Mouse (Mus musculus): ENCODE results near the gene Tmem211. TPM values are rescaled to one million over a fixed set of nuclear protein-coding genes. Genes with fewer than 3 reads are reported as not detected.

The Tmem211 gene
- polyA plus RNA-seq, 1 experiment, result not detected

GRCm38 (mm10) chr5:113195451-113195850, 31.3 kb upstream of the Tmem211 start:
- no peaks in the 10 kb centered on the region; the same call in 1 of the 2 replicates for H3K4me1 ChIP-seq (ENCODE audit: control insufficient read depth, insufficient read depth, low read length)
- TF ChIP-seq POLR2A (IDR thresholded peaks at IDR 0.05; ENCODE audit: borderline replicate concordance, control insufficient read depth, low read depth, low read length) (no peak), CTCF (IDR thresholded peaks at IDR 0.05; ENCODE audit: control insufficient read depth, insufficient read depth, low read length) (no peak)
- no peak overlapping the region for H3K4me3 ChIP-seq (replicated peaks; ENCODE audit: control insufficient read depth, low read depth, low read length)
- H3K27ac ChIP-seq (ENCODE audit: control insufficient read depth, insufficient read depth, low read depth, low read length, poor library complexity), result no peak overlapping the region
- WGBS, result 67% methylated on average over 12 of the region's 12 CpGs

GRCm38 (mm10) chr5:113195907-113196306, 30.8 kb upstream of the Tmem211 start:
- TF ChIP-seq CTCF (IDR thresholded peaks at IDR 0.05; ENCODE audit: control insufficient read depth, insufficient read depth, low read length), result no peak
- TF ChIP-seq POLR2A (IDR thresholded peaks at IDR 0.05; ENCODE audit: borderline replicate concordance, control insufficient read depth, low read depth, low read length), result no peak
- WGBS, result 88% methylated on average over 6 of the region's 6 CpGs
- H3K4me1 ChIP-seq (ENCODE audit: control insufficient read depth, insufficient read depth, low read length), result no peaks in the 10 kb centered on the region; the same call in 1 of the 2 replicates

GRCm38 (mm10) chr5:113196916-113197794, 29.6 kb upstream of the Tmem211 start:
- WGBS, result 67% methylated on average over 9 of the region's 9 CpGs
- TF ChIP-seq POLR2A (IDR thresholded peaks at IDR 0.05; ENCODE audit: borderline replicate concordance, control insufficient read depth, low read depth, low read length) (no peak), CTCF (IDR thresholded peaks at IDR 0.05; ENCODE audit: control insufficient read depth, insufficient read depth, low read length) (no peak)
- H3K4me3 ChIP-seq (replicated peaks; ENCODE audit: control insufficient read depth, low read depth, low read length), result no peak overlapping the region
- H3K27ac ChIP-seq (ENCODE audit: control insufficient read depth, insufficient read depth, low read depth, low read length, poor library complexity), result no peak overlapping the region
- no peaks in the 10 kb centered on the region; the same call in 1 of the 2 replicates for H3K4me1 ChIP-seq (ENCODE audit: control insufficient read depth, insufficient read depth, low read length)

More at GRCm38 (mm10) chr5:113195907-113196306, 30.8 kb upstream of the Tmem211 start:
- Histone ChIP-seq H3K4me3 (replicated peaks; ENCODE audit: control insufficient read depth, low read depth, low read length) (no peak overlapping the region), H3K27ac (ENCODE audit: control insufficient read depth, insufficient read depth, low read depth, low read length, poor library complexity) (no peak overlapping the region)

GRCm38 (mm10) chr5:113199126-113199771, 27.5 kb upstream of the Tmem211 start:
- WGBS, result 76% methylated on average over 8 of the region's 8 CpGs
- no peak for TF ChIP-seq CTCF (IDR thresholded peaks at IDR 0.05; ENCODE audit: control insufficient read depth, insufficient read depth, low read length)
- no peak for TF ChIP-seq POLR2A (IDR thresholded peaks at IDR 0.05; ENCODE audit: borderline replicate concordance, control insufficient read depth, low read depth, low read length)
- Histone ChIP-seq H3K27ac (ENCODE audit: control insufficient read depth, insufficient read depth, low read depth, low read length, poor library complexity) (no peak overlapping the region), H3K4me3 (replicated peaks; ENCODE audit: control insufficient read depth, low read depth, low read length) (no peak overlapping the region), H3K4me1 (ENCODE audit: control insufficient read depth, insufficient read depth, low read length) (no peaks in the 10 kb centered on the region; the same call in 1 of the 2 replicates)

GRCm38 (mm10) chr5:113199772-113200134, 27.0 kb upstream of the Tmem211 start:
- Histone ChIP-seq H3K4me3 (replicated peaks; ENCODE audit: control insufficient read depth, low read depth, low read length) (no peak overlapping the region), H3K4me1 (ENCODE audit: control insufficient read depth, insufficient read depth, low read length) (no peaks in the 10 kb centered on the region; the same call in 1 of the 2 replicates), H3K27ac (ENCODE audit: control insufficient read depth, insufficient read depth, low read depth, low read length, poor library complexity) (no peak overlapping the region)
- WGBS, result 82% methylated on average over 10 of the region's 10 CpGs
- TF ChIP-seq CTCF (IDR thresholded peaks at IDR 0.05; ENCODE audit: control insufficient read depth, insufficient read depth, low read length), result no peak
- no peak for TF ChIP-seq POLR2A (IDR thresholded peaks at IDR 0.05; ENCODE audit: borderline replicate concordance, control insufficient read depth, low read depth, low read length)

- no peaks in the 10 kb centered on the region; the same call in 1 of the 2 replicates for H3K4me1 ChIP-seq (ENCODE audit: control insufficient read depth, insufficient read depth, low read length)
- 88% methylated on average over 9 of the region's 9 CpGs for WGBS
- TF ChIP-seq CTCF (IDR thresholded peaks at IDR 0.05; ENCODE audit: control insufficient read depth, insufficient read depth, low read length) (no peak), POLR2A (IDR thresholded peaks at IDR 0.05; ENCODE audit: borderline replicate concordance, control insufficient read depth, low read depth, low read length) (no peak)
- no peak overlapping the region for H3K27ac ChIP-seq (ENCODE audit: control insufficient read depth, insufficient read depth, low read depth, low read length, poor library complexity)
- no peak overlapping the region for H3K4me3 ChIP-seq (replicated peaks; ENCODE audit: control insufficient read depth, low read depth, low read length)
Measured at GRCm38 (mm10) chr5:113204193-113204592, 22.5 kb upstream of the Tmem211 start.

GRCm38 (mm10) chr5:113206670-113207352, 19.9 kb upstream of the Tmem211 start:
- TF ChIP-seq CTCF (IDR thresholded peaks at IDR 0.05; ENCODE audit: control insufficient read depth, insufficient read depth, low read length) (no peak), POLR2A (IDR thresholded peaks at IDR 0.05; ENCODE audit: borderline replicate concordance, control insufficient read depth, low read depth, low read length) (no peak)
- Histone ChIP-seq H3K27ac (ENCODE audit: control insufficient read depth, insufficient read depth, low read depth, low read length, poor library complexity) (no peak overlapping the region), H3K4me3 (replicated peaks; ENCODE audit: control insufficient read depth, low read depth, low read length) (no peak overlapping the region), H3K4me1 (ENCODE audit: control insufficient read depth, insufficient read depth, low read length) (no peaks in the 10 kb centered on the region; the same call in 1 of the 2 replicates)
- WGBS, result 35% methylated on average over 9 of the region's 9 CpGs

GRCm38 (mm10) chr5:113208048-113208447, 18.7 kb upstream of the Tmem211 start:
- no peak overlapping the region for H3K4me3 ChIP-seq (replicated peaks; ENCODE audit: control insufficient read depth, low read depth, low read length)
- TF ChIP-seq CTCF (IDR thresholded peaks at IDR 0.05; ENCODE audit: control insufficient read depth, insufficient read depth, low read length) (no peak), POLR2A (IDR thresholded peaks at IDR 0.05; ENCODE audit: borderline replicate concordance, control insufficient read depth, low read depth, low read length) (no peak)
- no peak overlapping the region for H3K27ac ChIP-seq (ENCODE audit: control insufficient read depth, insufficient read depth, low read depth, low read length, poor library complexity)
- H3K4me1 ChIP-seq (ENCODE audit: control insufficient read depth, insufficient read depth, low read length), result no peaks in the 10 kb centered on the region; the same call in 1 of the 2 replicates
- 10% methylated on average over 4 of the region's 4 CpGs for WGBS
